11 mouse cellular contexts compared by ENCODE assay signal in genomic region chr1:184881211-184881610, GRCm38 (mm10). TPM values are rescaled to one million over a fixed set of nuclear protein-coding genes. Genes with fewer than 3 reads are reported as not detected.
DNase-seq lines count a peak whose midpoint lies in the region; ATAC-seq and TF ChIP-seq lines count a peak whose summit lies in the region.
"Had no signal": no experiment of that assay in that cellular context is flagged by ENCODE, and none has a peak within 500 bp of the region (broad histone marks: within the 10 kb centered on the region; RNA-seq: fewer than 3 reads in every experiment).

No protein-coding gene starts in this region.

- no peak for TF ChIP-seq EP300 in liver, embryonic 14.5 days (IDR thresholded peaks at IDR 0.05; ENCODE audit: low read depth)

- no peaks in the 10 kb centered on the region for H3K36me3 ChIP-seq in heart, embryonic 11.5 days (ENCODE audit: control insufficient read depth, insufficient read depth, low read length)
- no peaks in the 10 kb centered on the region for H3K36me3 ChIP-seq in embryonic facial prominence, embryonic 14.5 days (ENCODE audit: control insufficient read depth, insufficient read depth, low read length)
- H3K36me3 ChIP-seq in liver, embryonic 14.5 days (replicated peaks; ENCODE audit: control insufficient read depth, insufficient read depth, low read depth) = no peaks in the 10 kb centered on the region

- no peak overlapping the region for H3K9ac ChIP-seq in heart, embryonic 11.5 days (ENCODE audit: low read depth, low read length)
- no peak overlapping the region for H3K9ac ChIP-seq in embryonic facial prominence, embryonic 14.5 days (ENCODE audit: low read depth, low read length)
- H3K9ac ChIP-seq in liver, embryonic 14.5 days (replicated peaks) = no peak overlapping the region
- H3K9ac ChIP-seq: hindbrain, embryonic 14.5 days had no signal

- 0 out of 2 replicates have a peak, but pooled peaks cover 6% of the 10 kb centered on the region for H3K4me1 ChIP-seq in heart, embryonic 11.5 days (ENCODE audit: control insufficient read depth, insufficient read depth, low read length)
- H3K4me1 ChIP-seq in embryonic facial prominence, embryonic 14.5 days (ENCODE audit: control insufficient read depth, insufficient read depth, low read length) = 0 out of 2 replicates have a peak, but pooled peaks cover 5% of the 10 kb centered on the region
- H3K4me1 ChIP-seq in liver, embryonic 14.5 days (replicated peaks; ENCODE audit: control insufficient read depth in 2 of 2, insufficient read depth in 2 of 2, low read length in 1 of 2) = peaks cover 0 to 4% of the 10 kb centered on the region in 2 experiments; a peak in 1 of 4 replicates

- no peak for TF ChIP-seq CTCF in left cerebral cortex, adult 2 months (IDR thresholded peaks at IDR 0.05)
- TF ChIP-seq CTCF in liver, embryonic 14.5 days (IDR thresholded peaks at IDR 0.05; ENCODE audit: low read depth) = no peak

- no peak for ATAC-seq in heart, embryonic 11.5 days (replicated peaks; ENCODE audit: insufficient number of reproducible peaks, low FRiP score, low TSS enrichment)
- no peak for ATAC-seq in embryonic facial prominence, embryonic 14.5 days (ENCODE audit: low read depth)
- ATAC-seq in liver, embryonic 14.5 days (ENCODE audit: insufficient read depth) = no peak

- H3K27ac ChIP-seq in heart, embryonic 11.5 days (ENCODE audit: low read depth, low read length) = no peak overlapping the region
- H3K27ac ChIP-seq in left cerebral cortex, adult 2 months = no peak overlapping the region
- no peak overlapping the region for H3K27ac ChIP-seq in embryonic facial prominence, embryonic 14.5 days (replicated peaks; ENCODE audit: low read depth, low read length)
- H3K27ac ChIP-seq in liver, embryonic 14.5 days = no peak overlapping the region
- H3K27ac ChIP-seq: hindbrain, embryonic 14.5 days had no signal

- no peaks in the 10 kb centered on the region for H3K9me3 ChIP-seq in heart, embryonic 11.5 days (replicated peaks; ENCODE audit: control insufficient read depth, low read length)
- H3K9me3 ChIP-seq in embryonic facial prominence, embryonic 14.5 days (ENCODE audit: control insufficient read depth, low read length) = no peaks in the 10 kb centered on the region
- no peaks in the 10 kb centered on the region for H3K9me3 ChIP-seq in liver, embryonic 14.5 days (ENCODE audit: control insufficient read depth, low read length)

- H3K27me3 ChIP-seq in heart, embryonic 11.5 days (ENCODE audit: control insufficient read depth, insufficient read depth, low read length) = peaks cover 32% of the 10 kb centered on the region
- peaks cover 38% of the 10 kb centered on the region for H3K27me3 ChIP-seq in embryonic facial prominence, embryonic 14.5 days (replicated peaks; ENCODE audit: control insufficient read depth, insufficient read depth, low read length)
- H3K27me3 ChIP-seq in liver, embryonic 14.5 days (ENCODE audit: control insufficient read depth, insufficient read depth, low read length) = peaks cover 26% of the 10 kb centered on the region

- 75% methylated on average over 5 of the region's 5 CpGs for WGBS in heart, embryonic 11.5 days (ENCODE audit: insufficient replicate concordance)
- 86% methylated on average over 5 of the region's 5 CpGs for WGBS in embryonic facial prominence, embryonic 14.5 days
- WGBS in liver, embryonic 14.5 days (ENCODE audit: insufficient replicate concordance) = 61% methylated on average over 5 of the region's 5 CpGs

- H3K4me3 ChIP-seq in heart, embryonic 11.5 days (ENCODE audit: low read depth, low read length) = no peak overlapping the region
- peak overlapping the region; percentile 61 for H3K4me3 ChIP-seq in left cerebral cortex, adult 2 months
- H3K4me3 ChIP-seq in embryonic facial prominence, embryonic 14.5 days (ENCODE audit: low read depth, low read length) = peak overlapping the region; percentile 48; the same call in 1 of the 2 replicates
- peak overlapping the region; percentile 54 to 57 for H3K4me3 ChIP-seq in liver, embryonic 14.5 days (ENCODE audit: insufficient read depth in 1 of 2, low read depth in 2 of 2, low read length in 2 of 2)

- H3K4me2 ChIP-seq in heart, embryonic 11.5 days = peak overlapping the region; percentile 93; the same call in 1 of the 2 replicates
- peak overlapping the region; percentile 4; the same call in 1 of the 2 replicates for H3K4me2 ChIP-seq in embryonic facial prominence, embryonic 14.5 days (ENCODE audit: low read depth, low read length)
- H3K4me2 ChIP-seq in liver, embryonic 14.5 days (ENCODE audit: low read depth) = peak overlapping the region; percentile 39
- H3K4me2 ChIP-seq: hindbrain, embryonic 14.5 days had no signal

- intact Hi-C loops in left cerebral cortex, adult 2 months (cut with DNase I) = loop anchor here (5.0 kb wide), 1 partner anchor 54 kb away; no protein-coding TSS in a partner anchor

- no peak for DNase-seq in heart, adult 18-20 months
- DNase-seq in left cerebral cortex, adult 2 months (ENCODE audit: extremely low spot score in 1 of 2, low spot score in 2 of 2) = no peak
- no peak for DNase-seq in left cerebral cortex, adult 18-20 months (ENCODE audit: low spot score in 2 of 2)
- no peak for DNase-seq in embryonic facial prominence, embryonic 14.5 days (ENCODE audit: low spot score)
- no peak for DNase-seq in liver, embryonic 14.5 days (ENCODE audit: low read depth in 3 of 3, low spot score in 3 of 3)
- no peak for DNase-seq in layer of hippocampus, adult 11-12 months (ENCODE audit: low spot score)
- no peak for DNase-seq in Muller cell, postnatal 12 days (ENCODE audit: inconsistent ontology term)
- DNase-seq: cerebellum, postnatal 14 days had no signal

RNA-seq across cellular contexts. Expression of gene C130074G19Rik, which starts 1.8 kb away (rescaled TPM):
- polyA plus RNA-seq in heart, embryonic 11.5 days (2014; fragmentation: Nextera tagmentation; extraction: Ambion mirVana) = 0.37 and 0.60 TPM in 2 replicates
- total RNA-seq in heart, adult 18-20 months (2021) = 10 to 100 TPM; 13.9 to 15.4 TPM
- 10 to 100 TPM; 37.6 to 46.2 TPM for total RNA-seq in left cerebral cortex, adult 2 months (2021)
- 10 to 100 TPM; 41.9 to 50.0 TPM for total RNA-seq in left cerebral cortex, adult 18-20 months (2021)
- polyA plus RNA-seq in embryonic facial prominence, embryonic 14.5 days (2014; fragmentation: Nextera tagmentation; extraction: Ambion mirVana) = 2.3 and 2.7 TPM in 2 replicates
- polyA plus RNA-seq in liver, embryonic 14.5 days (2012; rRNA removed) = 5.4 and 7.4 TPM in 2 replicates
- 1.1 and 1.3 TPM in 2 replicates for polyA plus RNA-seq in liver, embryonic 14.5 days (2014; fragmentation: Nextera tagmentation; extraction: Ambion mirVana)
- polyA plus RNA-seq: C2C12 had no signal

RNA-seq across cellular contexts. Expression of gene Marc2, which starts 35.0 kb away (rescaled TPM):
- polyA plus RNA-seq in heart, embryonic 11.5 days (2014; fragmentation: Nextera tagmentation; extraction: Ambion mirVana) = 97.0 and 104 TPM in 2 replicates
- 100 to 1,000 TPM; 137 to 145 TPM for total RNA-seq in heart, adult 18-20 months (2021)
- 100 to 1,000 TPM; 167 to 177 TPM for total RNA-seq in left cerebral cortex, adult 2 months (2021)
- total RNA-seq in left cerebral cortex, adult 18-20 months (2021) = 100 to 1,000 TPM; 150 to 175 TPM
- polyA plus RNA-seq in embryonic facial prominence, embryonic 14.5 days (2014; fragmentation: Nextera tagmentation; extraction: Ambion mirVana) = 212 and 218 TPM in 2 replicates
- polyA plus RNA-seq in liver, embryonic 14.5 days (2012; rRNA removed) = 53.3 and 58.6 TPM in 2 replicates
- polyA plus RNA-seq in liver, embryonic 14.5 days (2014; fragmentation: Nextera tagmentation; extraction: Ambion mirVana) = 227 TPM in 2 replicates

Comparison
In these comparisons a context has a peak if more than half of its experiments do, and no peak if none do; other contexts are left out.
1. H3K4me2 ChIP-seq: peak in every context shown above with its lines; median percentile 93 in heart, embryonic 11.5 days; 39 in liver, embryonic 14.5 days; 4 in embryonic facial prominence, embryonic 14.5 days.